Mouse (Mus musculus) embryonic fibroblast, embryonic 13.5 days (primary cell): ENCODE data around the gene Ptprb. TPM values are rescaled to one million over a fixed set of nuclear protein-coding genes. Genes with fewer than 3 reads are reported as not detected.

ENCODE experiments used
- H3K27ac ChIP-seq: 2 replicates; pipeline ENCODE4 v1.5.1; 2012; ENCODE audit warnings: low read length, control low read depth, inconsistent platforms; ENCODE audit not compliant: insufficient read depth
- H3K4me1 ChIP-seq: 2 replicates; pipeline ENCODE4 v1.6.1; 2011; ENCODE audit warnings: low read length; ENCODE audit not compliant: control insufficient read depth, insufficient read depth
- H3K4me3 ChIP-seq: 2 replicates; pipeline ENCODE4 v1.5.1; 2011; ENCODE audit warnings: mild to moderate bottlenecking, control low read depth, low read length; ENCODE audit not compliant: insufficient read depth
- CTCF ChIP-seq: IDR thresholded peaks from 2 replicates; pipeline ENCODE4 v1.5.1; 2011; ENCODE audit warnings: mild to moderate bottlenecking, control low read depth, low read length, moderate library complexity, borderline replicate concordance; ENCODE audit not compliant: insufficient read depth
- POLR2A ChIP-seq: IDR thresholded peaks from 2 replicates; pipeline ENCODE4 v1.6.1; 2011; ENCODE audit warnings: low read depth, mild to moderate bottlenecking, control low read depth, low read length, moderate library complexity
- polyA plus RNA-seq: library from polyadenylated mRNA; stranded (reverse); fragments of >200 nt; gene quantifications from 2 replicates; pipeline ENCODE4 v1.2.4, GENCODE M21; 2011; ENCODE audit warnings: low read depth; ENCODE audit not compliant: missing spikeins, insufficient read length

Ptprb gene
- polyA plus RNA-seq, 1 experiment = 7.6 TPM

DNA sequence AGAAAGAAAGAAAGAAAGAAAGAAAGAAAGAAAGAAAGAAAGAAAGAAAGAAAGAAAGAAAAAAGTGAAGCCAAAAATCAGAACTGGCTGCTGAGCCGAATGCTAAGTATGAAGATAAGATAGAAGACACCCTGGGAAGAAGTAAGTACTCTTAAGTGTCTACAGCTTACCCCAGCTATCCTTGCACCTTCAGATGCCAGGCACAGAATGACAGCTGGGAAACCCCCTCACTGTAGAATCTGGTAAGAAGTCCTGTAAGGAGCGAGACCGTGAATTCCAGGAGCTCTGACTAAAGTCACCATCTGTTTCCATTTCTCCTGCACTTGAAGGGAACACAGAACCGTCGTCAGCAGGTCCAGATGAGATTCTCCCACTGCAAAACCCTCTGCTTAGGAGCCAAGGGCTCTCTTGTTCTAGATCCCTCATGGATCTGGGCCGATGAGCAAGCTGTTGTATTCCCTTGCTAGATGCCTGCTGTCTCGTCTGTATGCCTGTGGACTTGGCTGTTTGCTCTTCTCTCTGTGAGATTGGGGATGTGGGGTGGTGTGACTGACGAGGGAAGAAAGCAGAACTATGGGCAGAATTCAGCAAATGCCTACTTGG is 15.9 kb downstream of the Ptprb start:
- TF ChIP-seq CTCF (no peak), POLR2A (no peak)
- Histone ChIP-seq H3K4me3 (no peak overlapping the region), H3K4me1 (no peaks in the 10 kb centered on the region), H3K27ac (no peak overlapping the region)

DNA sequence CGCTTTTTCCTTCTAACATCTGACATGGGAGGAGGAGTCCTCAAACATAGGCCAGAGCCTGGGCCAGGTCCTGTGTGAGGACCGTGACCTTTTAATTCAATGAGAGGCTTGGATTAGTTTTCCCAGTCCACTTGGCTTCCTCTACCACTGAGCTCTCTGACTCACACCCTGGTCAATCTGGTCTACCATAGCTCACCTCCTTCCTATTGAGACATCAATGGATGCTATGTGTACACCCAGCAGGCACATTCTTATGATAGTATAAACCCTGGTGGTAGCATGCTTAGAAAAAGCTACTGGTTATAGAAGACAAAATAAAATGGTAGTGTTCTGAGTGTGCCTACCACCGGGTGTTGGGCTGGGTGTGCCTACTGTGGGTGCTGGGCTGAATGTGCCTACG is 21.1 kb downstream of the Ptprb start:
- peaks cover 7% of the 10 kb centered on the region for H3K4me1 ChIP-seq
- H3K4me3 ChIP-seq = no peak overlapping the region
- no peak for TF ChIP-seq CTCF
- no peak for TF ChIP-seq POLR2A
- H3K27ac ChIP-seq = peak overlapping the region; percentile 25; the same call in 1 of the 2 replicates

DNA sequence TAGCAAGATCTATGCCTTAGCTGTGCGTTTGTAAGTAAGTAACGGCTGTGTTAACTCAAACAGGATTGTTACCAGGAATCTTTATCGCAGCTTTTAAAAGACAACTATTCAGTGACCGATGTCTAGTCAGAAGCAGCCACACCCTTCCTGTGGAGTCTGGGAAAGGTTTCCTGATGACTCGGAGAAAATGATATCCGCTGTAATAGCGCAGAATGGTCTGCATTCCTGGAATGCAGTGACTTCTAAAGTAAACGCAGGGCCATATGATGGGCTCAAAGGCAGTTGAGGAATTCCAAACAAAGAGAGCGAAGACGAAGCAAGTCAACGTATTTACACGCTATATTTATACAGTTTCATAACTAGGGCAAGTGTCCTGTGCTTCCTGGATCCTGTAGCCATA is 22.5 kb downstream of the Ptprb start:
- peak overlapping the region; percentile 72 for H3K27ac ChIP-seq
- no peak overlapping the region for H3K4me3 ChIP-seq
- TF ChIP-seq CTCF (no peak), POLR2A (no peak)
- peaks cover 7% of the 10 kb centered on the region for H3K4me1 ChIP-seq

DNA sequence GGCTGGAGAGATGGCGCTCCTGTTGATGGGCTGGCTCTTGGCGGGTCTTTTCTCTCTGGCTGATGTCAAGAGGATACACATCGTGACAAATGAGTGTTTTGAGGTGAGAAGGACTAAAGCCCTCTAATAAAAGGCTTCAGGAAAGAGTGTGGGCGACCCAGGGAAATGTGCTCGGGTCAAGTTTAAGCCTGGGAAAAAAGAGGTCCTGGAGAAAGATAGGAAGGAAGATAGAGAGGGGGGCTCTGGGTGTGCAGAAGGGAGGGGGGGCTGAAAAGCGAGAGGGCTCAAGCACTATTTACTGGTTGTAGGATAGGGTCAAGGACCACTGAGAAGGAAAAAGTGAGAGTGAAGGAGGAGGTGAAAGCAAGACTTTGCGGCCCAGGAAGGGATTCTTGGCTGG is 25.5 kb downstream of the Ptprb start:
- Histone ChIP-seq H3K27ac (no peak overlapping the region), H3K4me1 (peaks cover 7% of the 10 kb centered on the region), H3K4me3 (no peak overlapping the region)
- TF ChIP-seq CTCF (no peak), POLR2A (no peak)

DNA sequence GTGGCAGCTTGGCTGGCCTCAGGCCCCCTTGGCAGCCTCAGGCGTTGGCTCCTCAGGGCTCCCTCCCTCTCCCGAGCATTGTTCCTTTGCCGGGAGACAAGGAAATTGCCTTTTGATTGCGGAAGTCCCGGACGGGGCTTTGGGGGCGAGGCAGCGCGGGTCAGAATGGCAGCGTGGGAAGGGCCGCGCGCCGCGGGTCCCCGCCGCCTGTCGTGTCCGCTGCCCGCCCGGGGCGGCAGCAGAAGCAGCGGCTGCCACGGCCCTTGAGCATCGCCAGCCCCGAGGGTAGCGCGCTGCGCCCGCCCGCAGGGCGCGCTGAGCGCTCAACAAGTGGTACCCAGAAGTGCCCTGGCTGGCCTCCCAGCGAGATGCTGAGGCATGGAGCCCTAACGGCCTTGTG is 25.9 kb downstream of the Ptprb start:
- peak overlapping the region; percentile 34 for H3K4me3 ChIP-seq
- H3K27ac ChIP-seq = no peak overlapping the region
- H3K4me1 ChIP-seq = peaks cover 7% of the 10 kb centered on the region
- no peak for TF ChIP-seq POLR2A
- TF ChIP-seq CTCF = no peak

DNA sequence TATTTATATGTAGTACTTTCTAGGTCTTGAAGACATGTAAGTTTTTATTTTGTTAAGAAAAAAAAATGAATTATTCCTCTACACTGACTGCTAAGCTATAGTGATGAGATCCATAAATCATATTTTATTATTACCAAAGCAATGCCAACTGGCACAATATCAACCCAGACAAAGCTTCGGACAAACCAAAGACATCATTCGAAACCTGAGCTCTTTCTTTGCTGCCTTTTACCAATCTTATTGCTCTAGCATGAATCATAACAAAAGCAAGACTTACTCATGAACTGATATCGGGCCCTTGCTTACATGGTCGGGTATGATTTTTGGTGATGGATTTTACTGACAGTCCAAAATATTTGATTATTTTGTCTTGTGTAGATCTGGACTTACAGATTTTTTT is 29.0 kb downstream of the Ptprb start:
- TF ChIP-seq CTCF (no peak), POLR2A (no peak)
- Histone ChIP-seq H3K4me3 (no peak overlapping the region), H3K4me1 (no peaks in the 10 kb centered on the region), H3K27ac (no peak overlapping the region)

DNA sequence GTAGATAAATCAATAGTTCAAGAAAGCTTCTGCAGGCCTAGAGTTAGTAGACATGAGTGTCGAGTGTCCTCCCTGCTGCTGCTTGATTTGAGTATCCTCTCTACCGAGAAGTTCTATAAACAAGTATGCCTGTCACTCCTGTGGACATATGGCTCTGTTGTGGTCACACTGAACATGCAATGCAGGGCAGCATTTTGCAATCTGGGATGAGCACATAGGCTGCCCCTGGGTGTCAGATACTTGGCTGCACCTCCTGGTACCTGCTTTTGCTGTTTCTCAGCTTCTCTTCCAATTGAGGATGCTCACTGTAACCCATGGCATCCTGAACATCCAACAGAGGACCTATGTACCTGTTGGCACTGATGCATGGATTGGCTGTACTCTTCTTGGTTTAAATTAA is 34.1 kb downstream of the Ptprb start:
- Histone ChIP-seq H3K4me1 (no peaks in the 10 kb centered on the region), H3K4me3 (no peak overlapping the region), H3K27ac (no peak overlapping the region)
- TF ChIP-seq POLR2A (no peak), CTCF (no peak)

DNA sequence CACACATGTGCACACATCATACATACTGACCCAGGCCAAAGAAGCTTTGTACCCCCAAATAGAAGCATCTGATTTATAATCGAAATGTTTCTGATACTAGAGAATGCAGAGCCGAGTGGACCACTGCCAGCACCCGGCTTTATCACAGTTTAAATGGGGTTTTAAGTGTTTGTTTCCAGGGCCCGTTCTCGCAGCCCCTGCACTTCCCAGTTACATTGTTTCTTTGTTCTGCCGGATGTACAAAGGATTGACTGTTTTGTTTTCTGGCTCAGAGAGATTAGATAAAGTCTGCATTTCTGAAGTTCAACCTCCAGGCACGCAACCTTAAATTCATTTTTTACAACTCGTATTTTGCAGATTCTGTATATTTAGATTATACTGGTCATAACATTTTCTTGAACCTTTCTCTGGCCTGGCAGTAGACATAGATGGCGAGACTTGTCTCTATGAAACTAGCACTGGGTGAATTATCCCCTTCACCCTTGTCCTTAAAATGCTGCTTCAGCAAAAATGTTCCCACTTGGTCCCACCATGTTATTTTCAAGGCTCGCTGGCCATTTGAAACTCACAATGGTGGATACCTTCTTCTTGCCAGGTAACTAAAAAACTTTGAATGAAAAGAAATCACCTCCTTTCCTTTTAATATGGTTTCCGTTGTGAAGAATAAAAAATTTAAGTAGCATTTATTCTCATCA is 35.3 kb downstream of the Ptprb start:
- H3K27ac ChIP-seq = no peak overlapping the region
- no peaks in the 10 kb centered on the region for H3K4me1 ChIP-seq
- TF ChIP-seq POLR2A (no peak), CTCF (no peak)
- no peak overlapping the region for H3K4me3 ChIP-seq

DNA sequence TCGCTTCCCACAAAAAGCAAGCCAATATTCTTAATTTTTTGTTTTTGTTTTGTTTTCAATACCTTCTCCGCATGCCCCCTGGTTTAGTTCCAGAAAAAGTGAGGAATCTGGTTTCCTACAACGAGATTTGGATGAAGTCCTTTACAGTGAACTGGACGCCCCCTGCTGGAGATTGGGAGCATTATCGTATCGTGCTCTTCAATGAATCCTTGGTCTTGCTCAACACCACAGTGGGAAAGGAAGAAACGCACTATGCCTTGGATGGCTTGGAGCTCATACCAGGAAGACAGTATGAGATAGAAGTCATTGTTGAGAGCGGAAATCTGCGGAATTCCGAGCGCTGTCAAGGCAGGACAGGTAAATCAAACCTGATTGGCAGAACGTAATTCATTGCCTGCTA is 43.9 kb downstream of the Ptprb start:
- TF ChIP-seq POLR2A = no peak
- TF ChIP-seq CTCF = no peak
- H3K4me3 ChIP-seq = no peak overlapping the region

DNA sequence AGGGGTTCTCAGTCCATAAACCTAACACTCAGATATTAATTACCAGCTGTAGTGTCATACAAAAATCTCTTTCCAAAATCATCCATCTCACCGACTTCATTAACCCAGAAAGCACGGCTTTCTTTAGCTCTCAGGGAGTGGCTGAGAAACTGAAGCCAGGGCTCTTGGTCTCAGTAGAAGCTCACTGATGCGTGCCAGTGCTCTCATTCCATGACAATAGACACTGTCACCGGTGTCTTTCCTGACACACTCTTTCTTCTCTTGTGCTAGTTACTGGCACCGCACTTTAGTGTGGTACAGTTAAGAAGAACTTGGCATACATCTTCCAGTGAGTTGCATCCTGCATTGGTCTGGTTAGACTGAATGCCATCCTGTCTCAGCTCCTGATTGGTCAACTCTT is 53.8 kb downstream of the Ptprb start:
- no peaks in the 10 kb centered on the region for H3K4me1 ChIP-seq
- TF ChIP-seq POLR2A = no peak
- TF ChIP-seq CTCF = no peak
- no peak overlapping the region for H3K4me3 ChIP-seq
- no peak overlapping the region for H3K27ac ChIP-seq

More for the DNA sequence above, 43.9 kb downstream of the Ptprb start:
- no peak overlapping the region for H3K27ac ChIP-seq
- peaks cover 2% of the 10 kb centered on the region; the same call in 1 of the 2 replicates for H3K4me1 ChIP-seq
